Mouse (Mus musculus): ENCODE results near the gene Rnf144a. TPM values are rescaled to one million over a fixed set of nuclear protein-coding genes. Genes with fewer than 3 reads are reported as not detected.
A peak's percentile ranks its signal among the peaks of the same experiment; 100 is the strongest.
"Not testable (repeated sequence)": the region's sequence is repeated elsewhere in the genome, so short reads cannot be mapped to it uniquely, and the experiment has no call there.

The Rnf144a gene
- total and polyA plus RNA-seq, 2 experiments from 2014 or later, result 24.4 to 31.6 TPM

DNA sequence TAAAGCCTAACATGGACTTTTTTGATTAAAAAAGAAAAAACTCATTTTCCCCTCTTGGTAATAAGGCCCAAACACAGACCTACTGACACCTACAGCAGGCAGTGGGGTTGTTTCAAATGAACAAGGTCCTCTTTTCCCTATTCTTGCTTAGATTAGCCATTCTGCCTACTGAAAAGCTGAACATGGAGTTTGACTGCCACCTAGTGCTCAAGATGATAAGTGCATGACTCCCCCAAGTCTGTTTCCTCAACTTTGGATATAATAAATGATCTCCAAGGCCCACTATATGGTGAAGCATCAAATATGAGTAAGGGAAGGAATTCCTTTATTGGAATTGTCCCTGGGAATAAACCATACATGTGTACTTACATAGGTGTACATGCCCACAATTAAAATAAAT is 103.5 kb downstream of the Rnf144a start:
- TF ChIP-seq CTCF (IDR thresholded peaks at IDR 0.05; ENCODE audit: low read depth), result peak; percentile 91
- Histone ChIP-seq H3K9ac (replicated peaks; ENCODE audit: low read length) (no peak overlapping the region), H3K36me3 (ENCODE audit: insufficient read depth, low read length) (peaks cover 18% of the 10 kb centered on the region; the same call in 1 of the 2 replicates)

GRCm38 (mm10) chr12:26310247-26310646 is 104.8 kb downstream of the Rnf144a start:
- Histone ChIP-seq H3K36me3 (ENCODE audit: insufficient read depth, low read length) (peaks cover 12% of the 10 kb centered on the region; the same call in 1 of the 2 replicates), H3K9ac (replicated peaks; ENCODE audit: low read length) (no peak overlapping the region), H3K9me3 (ENCODE audit: low read length) (no peaks in the 10 kb centered on the region), H3K27me3 (ENCODE audit: insufficient read depth, low read length) (no peaks in the 10 kb centered on the region), H3K4me2 (ENCODE audit: low read depth, low read length) (no peak overlapping the region), H3K27ac (no peak overlapping the region), H3K4me1 (ENCODE audit: insufficient read depth, low read length) (no peaks in the 10 kb centered on the region), H3K4me3 (ENCODE audit: low read length) (no peak overlapping the region)
- TF ChIP-seq CTCF (IDR thresholded peaks at IDR 0.05; ENCODE audit: low read depth), result no peak
- DNase-seq (ENCODE audit: low spot score) (no peak), ATAC-seq (no peak)
- WGBS, result 86% methylated on average over 11 of the region's 11 CpGs

More for the DNA sequence above, 103.5 kb downstream of the Rnf144a start:
- DNase-seq (ENCODE audit: low spot score) (peak; percentile 80), ATAC-seq (no peak)
- H3K9me3 ChIP-seq (ENCODE audit: low read length), result no peaks in the 10 kb centered on the region
- no peak overlapping the region for H3K4me2 ChIP-seq (ENCODE audit: low read depth, low read length)
- H3K4me3 ChIP-seq (ENCODE audit: low read length), result no peak overlapping the region
- H3K4me1 ChIP-seq (ENCODE audit: insufficient read depth, low read length), result no peaks in the 10 kb centered on the region
- no peaks in the 10 kb centered on the region for H3K27me3 ChIP-seq (ENCODE audit: insufficient read depth, low read length)
- no peak overlapping the region for H3K27ac ChIP-seq

DNA sequence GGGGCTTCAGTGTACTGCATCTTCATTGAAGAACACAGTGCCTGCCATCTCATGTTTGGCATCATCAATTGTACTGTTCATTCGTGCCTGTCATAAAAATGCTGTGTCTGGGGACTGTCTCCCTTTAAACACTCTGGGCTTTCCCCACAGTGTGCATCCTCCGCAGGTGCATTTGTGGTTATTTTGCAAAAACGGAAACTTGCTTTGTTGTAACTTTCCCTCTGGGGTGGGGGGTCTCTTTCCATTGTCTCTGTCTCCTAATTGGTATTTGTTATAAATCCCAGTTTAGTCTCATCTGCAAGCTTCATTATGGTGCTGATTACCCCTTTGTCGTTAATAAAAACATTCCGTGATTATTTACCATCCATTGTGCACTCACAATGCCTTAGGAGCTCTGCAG is 112.2 kb downstream of the Rnf144a start:
- TF ChIP-seq CTCF (IDR thresholded peaks at IDR 0.05; ENCODE audit: low read depth), result no peak
- Histone ChIP-seq H3K36me3 (ENCODE audit: insufficient read depth, low read length) (no peaks in the 10 kb centered on the region), H3K27me3 (ENCODE audit: insufficient read depth, low read length) (no peaks in the 10 kb centered on the region), H3K27ac (no peak overlapping the region), H3K4me1 (ENCODE audit: insufficient read depth, low read length) (peaks cover 5% of the 10 kb centered on the region; the same call in 1 of the 2 replicates), H3K9me3 (ENCODE audit: low read length) (no peaks in the 10 kb centered on the region), H3K4me3 (ENCODE audit: low read length) (no peak overlapping the region), H3K4me2 (ENCODE audit: low read depth, low read length) (no peak overlapping the region), H3K9ac (replicated peaks; ENCODE audit: low read length) (no peak overlapping the region)
- 61% methylated on average over 5 of the region's 5 CpGs for WGBS
- no peak for DNase-seq (ENCODE audit: low spot score)
- ATAC-seq, result no peak

DNA sequence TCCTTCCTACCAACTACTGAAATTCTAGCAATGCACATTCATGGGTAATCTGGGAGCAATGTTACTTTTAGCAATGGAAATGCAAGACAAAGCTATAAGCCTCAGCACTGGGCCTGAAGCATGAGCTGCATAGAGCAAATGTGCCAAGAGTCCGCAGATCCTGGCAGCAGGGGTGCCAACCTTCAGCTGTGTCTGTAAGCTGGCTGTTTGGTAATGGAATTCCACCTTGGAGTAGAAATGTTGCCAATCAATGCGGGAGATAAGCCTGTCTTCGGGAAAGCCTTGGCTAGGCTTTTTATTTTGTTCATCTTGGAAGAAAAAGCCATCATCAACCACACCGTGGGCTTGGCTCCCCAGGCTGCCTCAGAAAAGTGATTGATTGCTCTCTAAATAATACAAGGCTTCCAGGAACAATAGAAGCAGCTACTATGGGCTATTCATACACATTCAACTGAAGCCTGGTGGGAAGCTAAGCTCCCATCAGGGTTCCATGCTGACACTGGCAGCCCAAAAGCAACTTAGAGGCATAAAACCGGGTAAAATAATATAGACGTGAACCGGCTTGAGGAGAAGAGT is 115.5 kb downstream of the Rnf144a start:
- peak; percentile 62 for DNase-seq (ENCODE audit: low spot score)
- H3K9ac ChIP-seq (replicated peaks; ENCODE audit: low read length), result no peak overlapping the region
- H3K4me3 ChIP-seq (ENCODE audit: low read length), result no peak overlapping the region
- H3K4me2 ChIP-seq (ENCODE audit: low read depth, low read length), result no peak overlapping the region
- ATAC-seq, result no peak
- H3K27me3 ChIP-seq (ENCODE audit: insufficient read depth, low read length), result no peaks in the 10 kb centered on the region
- H3K36me3 ChIP-seq (ENCODE audit: insufficient read depth, low read length), result no peaks in the 10 kb centered on the region
- WGBS, result 15% methylated on average over 7 of the region's 7 CpGs
- no peak overlapping the region; the same call in 1 of the 2 replicates for H3K27ac ChIP-seq
- peaks cover 5% of the 10 kb centered on the region; the same call in 1 of the 2 replicates for H3K4me1 ChIP-seq (ENCODE audit: insufficient read depth, low read length)
- H3K9me3 ChIP-seq (ENCODE audit: low read length), result no peaks in the 10 kb centered on the region
- no peak for TF ChIP-seq CTCF (IDR thresholded peaks at IDR 0.05; ENCODE audit: low read depth)

DNA sequence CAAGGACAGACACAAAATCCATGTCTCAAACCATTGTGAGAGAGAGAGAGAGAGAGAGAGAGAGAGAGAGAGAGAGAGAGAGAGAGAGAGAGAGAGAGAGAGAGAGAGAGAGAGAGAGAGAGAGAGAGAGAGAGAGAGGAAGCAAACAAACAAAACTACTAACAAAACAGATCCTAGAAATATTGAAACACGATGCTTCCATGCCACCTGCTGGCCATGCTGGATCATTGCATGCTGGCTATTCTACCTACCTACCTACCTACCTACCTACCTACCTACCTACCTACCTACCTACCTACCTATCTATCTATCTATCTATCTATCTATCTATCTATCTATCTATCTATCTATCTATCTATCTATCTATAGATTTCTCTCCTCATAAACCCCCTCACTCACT is 119.1 kb downstream of the Rnf144a start:
- not testable (repeated sequence) for H3K4me2 ChIP-seq (ENCODE audit: low read depth, low read length); H3K9ac ChIP-seq (replicated peaks; ENCODE audit: low read length); ATAC-seq; H3K4me3 ChIP-seq (ENCODE audit: low read length); H3K36me3 ChIP-seq (ENCODE audit: insufficient read depth, low read length); H3K9me3 ChIP-seq (ENCODE audit: low read length); H3K27ac ChIP-seq; H3K4me1 ChIP-seq (ENCODE audit: insufficient read depth, low read length); H3K27me3 ChIP-seq (ENCODE audit: insufficient read depth, low read length)
- 7% methylated on average over 1 of the region's 1 CpGs for WGBS
- DNase-seq (ENCODE audit: low spot score), result peak; percentile 69
- TF ChIP-seq CTCF (IDR thresholded peaks at IDR 0.05; ENCODE audit: low read depth), result peak; percentile 76

GRCm38 (mm10) chr12:26289200-26289599 is 125.9 kb downstream of the Rnf144a start:
- DNase-seq (ENCODE audit: low spot score), result no peak
- Histone ChIP-seq H3K36me3 (ENCODE audit: insufficient read depth, low read length) (no peaks in the 10 kb centered on the region), H3K4me1 (ENCODE audit: insufficient read depth, low read length) (no peaks in the 10 kb centered on the region), H3K27ac (no peak overlapping the region), H3K4me3 (ENCODE audit: low read length) (no peak overlapping the region), H3K9ac (replicated peaks; ENCODE audit: low read length) (no peak overlapping the region), H3K27me3 (ENCODE audit: insufficient read depth, low read length) (no peaks in the 10 kb centered on the region), H3K4me2 (ENCODE audit: low read depth, low read length) (no peak overlapping the region), H3K9me3 (ENCODE audit: low read length) (no peaks in the 10 kb centered on the region)
- ATAC-seq, result no peak
- no peak for TF ChIP-seq CTCF (IDR thresholded peaks at IDR 0.05; ENCODE audit: low read depth)
- WGBS, result 89% methylated on average over 2 of the region's 2 CpGs

GRCm38 (mm10) chr12:26288347-26288746 is 126.7 kb downstream of the Rnf144a start:
- no peaks in the 10 kb centered on the region for H3K4me1 ChIP-seq (ENCODE audit: insufficient read depth, low read length)
- WGBS, result 88% methylated on average over 1 of the region's 1 CpGs
- no peaks in the 10 kb centered on the region for H3K9me3 ChIP-seq (ENCODE audit: low read length)
- no peaks in the 10 kb centered on the region for H3K27me3 ChIP-seq (ENCODE audit: insufficient read depth, low read length)
- no peak for DNase-seq (ENCODE audit: low spot score)
- no peak for ATAC-seq
- H3K9ac ChIP-seq (replicated peaks; ENCODE audit: low read length), result no peak overlapping the region
- H3K27ac ChIP-seq, result no peak overlapping the region
- no peak overlapping the region for H3K4me2 ChIP-seq (ENCODE audit: low read depth, low read length)
- no peak for TF ChIP-seq CTCF (IDR thresholded peaks at IDR 0.05; ENCODE audit: low read depth)
- H3K4me3 ChIP-seq (ENCODE audit: low read length), result no peak overlapping the region
- no peaks in the 10 kb centered on the region for H3K36me3 ChIP-seq (ENCODE audit: insufficient read depth, low read length)

Measured in hindbrain, postnatal 0 days (tissue).